In genomic region chr4:40375439-40376154, GRCm38 (mm10) we compare ENCODE assay signal across 22 mouse cellular contexts.
DNase-seq lines count a peak whose midpoint lies in the region; ATAC-seq lines count a peak whose summit lies in the region.
"Had no signal": no experiment of that assay in that cellular context is flagged by ENCODE, and none has a peak within 500 bp of the region (broad histone marks: within the 10 kb centered on the region; RNA-seq: fewer than 3 reads in every experiment).

No protein-coding gene starts in this region.

- WGBS in hindbrain, embryonic 13.5 days = 65% methylated on average over 9 of the region's 9 CpGs
- WGBS in hindbrain, embryonic 11.5 days = 76% methylated on average over 9 of the region's 9 CpGs
- WGBS in midbrain, embryonic 15.5 days = 72% methylated on average over 9 of the region's 9 CpGs
- WGBS in midbrain, embryonic 13.5 days = 80% methylated on average over 9 of the region's 9 CpGs
- WGBS in forebrain, embryonic 16.5 days = 32% methylated on average over 9 of the region's 9 CpGs
- WGBS in heart, embryonic 11.5 days (ENCODE audit: insufficient replicate concordance) = 73% methylated on average over 9 of the region's 9 CpGs

- no peak overlapping the region for H3K27ac ChIP-seq in hindbrain, embryonic 13.5 days
- H3K27ac ChIP-seq in hindbrain, embryonic 11.5 days (ENCODE audit: low read depth, low read length) = no peak overlapping the region
- no peak overlapping the region for H3K27ac ChIP-seq in midbrain, embryonic 15.5 days
- no peak overlapping the region for H3K27ac ChIP-seq in midbrain, embryonic 13.5 days
- no peak overlapping the region for H3K27ac ChIP-seq in forebrain, embryonic 16.5 days (ENCODE audit: low read length)
- no peak overlapping the region for H3K27ac ChIP-seq in heart, embryonic 11.5 days (ENCODE audit: low read depth, low read length)
- H3K27ac ChIP-seq: embryonic facial prominence, embryonic 12.5 days; gastrocnemius, adult 2 months; heart, embryonic 10.5 days; kidney, embryonic 15.5 days had no signal

- H3K4me2 ChIP-seq in hindbrain, embryonic 13.5 days = no peak overlapping the region
- no peak overlapping the region for H3K4me2 ChIP-seq in hindbrain, embryonic 11.5 days (replicated peaks; ENCODE audit: low read depth, low read length)
- no peak overlapping the region for H3K4me2 ChIP-seq in midbrain, embryonic 15.5 days
- no peak overlapping the region for H3K4me2 ChIP-seq in midbrain, embryonic 13.5 days (replicated peaks)
- H3K4me2 ChIP-seq in forebrain, embryonic 16.5 days (ENCODE audit: low read length) = no peak overlapping the region
- H3K4me2 ChIP-seq in heart, embryonic 11.5 days = no peak overlapping the region
- H3K4me2 ChIP-seq: embryonic facial prominence, embryonic 12.5 days; kidney, embryonic 15.5 days had no signal

- H3K9me3 ChIP-seq in hindbrain, embryonic 13.5 days = no peaks in the 10 kb centered on the region
- no peaks in the 10 kb centered on the region for H3K9me3 ChIP-seq in hindbrain, embryonic 11.5 days (ENCODE audit: control insufficient read depth, low read length)
- no peaks in the 10 kb centered on the region for H3K9me3 ChIP-seq in midbrain, embryonic 15.5 days
- H3K9me3 ChIP-seq in midbrain, embryonic 13.5 days = no peaks in the 10 kb centered on the region
- no peaks in the 10 kb centered on the region for H3K9me3 ChIP-seq in forebrain, embryonic 16.5 days (ENCODE audit: control insufficient read depth, low read length)
- no peaks in the 10 kb centered on the region for H3K9me3 ChIP-seq in heart, embryonic 11.5 days (replicated peaks; ENCODE audit: control insufficient read depth, low read length)
- H3K9me3 ChIP-seq: embryonic facial prominence, embryonic 12.5 days; G1E; heart, embryonic 10.5 days; kidney, embryonic 15.5 days had no signal

- no peak overlapping the region for H3K9ac ChIP-seq in hindbrain, embryonic 13.5 days
- no peak overlapping the region for H3K9ac ChIP-seq in hindbrain, embryonic 11.5 days (ENCODE audit: low read depth, low read length)
- no peak overlapping the region for H3K9ac ChIP-seq in midbrain, embryonic 15.5 days
- H3K9ac ChIP-seq in midbrain, embryonic 13.5 days (replicated peaks) = no peak overlapping the region
- no peak overlapping the region for H3K9ac ChIP-seq in forebrain, embryonic 16.5 days (replicated peaks; ENCODE audit: low read depth, low read length)
- no peak overlapping the region for H3K9ac ChIP-seq in heart, embryonic 11.5 days (ENCODE audit: low read depth, low read length)
- H3K9ac ChIP-seq: embryonic facial prominence, embryonic 12.5 days; kidney, embryonic 15.5 days had no signal

- peaks cover 5% of the 10 kb centered on the region; the same call in 1 of the 2 replicates for H3K4me1 ChIP-seq in hindbrain, embryonic 13.5 days (replicated peaks)
- no peaks in the 10 kb centered on the region for H3K4me1 ChIP-seq in hindbrain, embryonic 11.5 days (replicated peaks; ENCODE audit: control insufficient read depth, insufficient read depth, low read length)
- no peaks in the 10 kb centered on the region for H3K4me1 ChIP-seq in midbrain, embryonic 15.5 days
- no peaks in the 10 kb centered on the region for H3K4me1 ChIP-seq in midbrain, embryonic 13.5 days (replicated peaks)
- H3K4me1 ChIP-seq in forebrain, embryonic 16.5 days (replicated peaks; ENCODE audit: control insufficient read depth, insufficient read depth, low read length) = peaks cover 8% of the 10 kb centered on the region; the same call in 1 of the 2 replicates
- no peaks in the 10 kb centered on the region for H3K4me1 ChIP-seq in heart, embryonic 11.5 days (ENCODE audit: control insufficient read depth, insufficient read depth, low read length)
- H3K4me1 ChIP-seq: embryonic facial prominence, embryonic 12.5 days; heart, embryonic 10.5 days had no signal

- H3K27me3 ChIP-seq in hindbrain, embryonic 13.5 days = no peaks in the 10 kb centered on the region
- H3K27me3 ChIP-seq in hindbrain, embryonic 11.5 days (ENCODE audit: control insufficient read depth, insufficient read depth, low read length) = no peaks in the 10 kb centered on the region
- no peaks in the 10 kb centered on the region for H3K27me3 ChIP-seq in midbrain, embryonic 15.5 days (replicated peaks)
- no peaks in the 10 kb centered on the region for H3K27me3 ChIP-seq in midbrain, embryonic 13.5 days
- H3K27me3 ChIP-seq in forebrain, embryonic 16.5 days (replicated peaks; ENCODE audit: control insufficient read depth, insufficient read depth, low read length) = no peaks in the 10 kb centered on the region
- H3K27me3 ChIP-seq in heart, embryonic 11.5 days (ENCODE audit: control insufficient read depth, insufficient read depth, low read length) = peaks cover 2% of the 10 kb centered on the region; the same call in 1 of the 2 replicates
- H3K27me3 ChIP-seq: embryonic facial prominence, embryonic 12.5 days; kidney, embryonic 15.5 days had no signal

- ATAC-seq in hindbrain, embryonic 13.5 days (ENCODE audit: low FRiP score) = peak; percentile 73; the same call in 1 of the 2 replicates
- ATAC-seq in hindbrain, embryonic 11.5 days (ENCODE audit: low FRiP score) = no peak
- ATAC-seq in midbrain, embryonic 15.5 days (replicated peaks) = 0 out of 2 replicates have a peak, but pooled peaks have one; percentile 54
- no peak; the same call in 1 of the 2 replicates for ATAC-seq in midbrain, embryonic 13.5 days
- peak; percentile 71 for ATAC-seq in forebrain, embryonic 16.5 days
- ATAC-seq in heart, embryonic 11.5 days (replicated peaks; ENCODE audit: insufficient number of reproducible peaks, low FRiP score, low TSS enrichment) = no peak
- ATAC-seq: lung, postnatal 0 days; Patski had no signal

- no peak for DNase-seq in hindbrain, embryonic 11.5 days (ENCODE audit: low spot score)
- DNase-seq in frontal cortex, postnatal 14 days (ENCODE audit: low spot score in 2 of 2) = no peak
- DNase-seq: adrenal gland, postnatal 36 days; cerebellum, adult 11 months; cerebellum, adult 9-11 months; gastrocnemius, adult 2 months; kidney, adult 11 months; kidney, postnatal 36 days; layer of hippocampus, postnatal 36 days; right cerebral cortex, postnatal 25 days; spleen, adult 18-20 months had no signal

- H3K36me3 ChIP-seq in hindbrain, embryonic 13.5 days = no peaks in the 10 kb centered on the region
- no peaks in the 10 kb centered on the region for H3K36me3 ChIP-seq in hindbrain, embryonic 11.5 days (ENCODE audit: control insufficient read depth, insufficient read depth, low read length)
- H3K36me3 ChIP-seq in midbrain, embryonic 15.5 days (replicated peaks) = no peaks in the 10 kb centered on the region
- no peaks in the 10 kb centered on the region for H3K36me3 ChIP-seq in midbrain, embryonic 13.5 days
- H3K36me3 ChIP-seq in forebrain, embryonic 16.5 days (ENCODE audit: control insufficient read depth, insufficient read depth) = no peaks in the 10 kb centered on the region
- no peaks in the 10 kb centered on the region for H3K36me3 ChIP-seq in heart, embryonic 11.5 days (ENCODE audit: control insufficient read depth, insufficient read depth, low read length)
- H3K36me3 ChIP-seq: embryonic facial prominence, embryonic 12.5 days; G1E; heart, embryonic 10.5 days; kidney, embryonic 15.5 days had no signal

- H3K4me3 ChIP-seq in hindbrain, embryonic 13.5 days = no peak overlapping the region
- H3K4me3 ChIP-seq in hindbrain, embryonic 11.5 days (ENCODE audit: low read depth, low read length) = no peak overlapping the region
- H3K4me3 ChIP-seq in midbrain, embryonic 15.5 days = no peak overlapping the region
- H3K4me3 ChIP-seq in midbrain, embryonic 13.5 days (replicated peaks) = no peak overlapping the region
- H3K4me3 ChIP-seq in forebrain, embryonic 16.5 days (replicated peaks; ENCODE audit: low read length) = no peak overlapping the region
- no peak overlapping the region for H3K4me3 ChIP-seq in heart, embryonic 11.5 days (ENCODE audit: low read depth, low read length)
- H3K4me3 ChIP-seq: embryonic facial prominence, embryonic 12.5 days; gastrocnemius, adult 2 months; heart, embryonic 10.5 days; kidney, embryonic 15.5 days had no signal

Comparison
In these comparisons a context has a peak if more than half of its experiments do, and no peak if none do; other contexts are left out.
1. ATAC-seq: peak in hindbrain, embryonic 13.5 days (single experiment), midbrain, embryonic 15.5 days (single experiment) and forebrain, embryonic 16.5 days (single experiment); none in hindbrain, embryonic 11.5 days (single experiment), midbrain, embryonic 13.5 days (single experiment) and heart, embryonic 11.5 days (single experiment).